Mouse (Mus musculus): ENCODE results near the gene 2310022A10Rik.
"Not testable (repeated sequence)": the region's sequence is repeated elsewhere in the genome, so short reads cannot be mapped to it uniquely, and the experiment has no call there.

The 2310022A10Rik gene

GRCm38 (mm10) chr7:27610871-27611270 is 57.8 kb downstream of the 2310022A10Rik start:
- DNase-seq (ENCODE audit: extremely low spot score, low spot score): no peak

GRCm38 (mm10) chr7:27612940-27613339 is 59.9 kb downstream of the 2310022A10Rik start:
- no peak for DNase-seq (ENCODE audit: extremely low spot score, low spot score)

GRCm38 (mm10) chr7:27613751-27614499 is 60.9 kb downstream of the 2310022A10Rik start:
- no peak for DNase-seq (ENCODE audit: extremely low spot score, low spot score)

GRCm38 (mm10) chr7:27621028-27621427 is 68.0 kb downstream of the 2310022A10Rik start:
- no peak for DNase-seq (ENCODE audit: extremely low spot score, low spot score)

- no peak for DNase-seq (ENCODE audit: extremely low spot score, low spot score)
Observed at GRCm38 (mm10) chr7:27622234-27622633, 69.2 kb downstream of the 2310022A10Rik start.

GRCm38 (mm10) chr7:27624967-27625366 is 71.9 kb downstream of the 2310022A10Rik start:
- no peak for DNase-seq (ENCODE audit: extremely low spot score, low spot score)

- no peak for DNase-seq (ENCODE audit: extremely low spot score, low spot score)
Observed at GRCm38 (mm10) chr7:27627707-27628106, 74.7 kb downstream of the 2310022A10Rik start.

- no peak for DNase-seq (ENCODE audit: extremely low spot score, low spot score)
Observed at GRCm38 (mm10) chr7:27628190-27628589, 75.2 kb downstream of the 2310022A10Rik start.

- not testable (repeated sequence) for DNase-seq (ENCODE audit: extremely low spot score, low spot score)
Observed at GRCm38 (mm10) chr7:27628816-27629215, 75.8 kb downstream of the 2310022A10Rik start.

- no peak for DNase-seq (ENCODE audit: extremely low spot score, low spot score)
Observed at GRCm38 (mm10) chr7:27631439-27631838, 78.4 kb downstream of the 2310022A10Rik start.
